Mouse (Mus musculus) E14TG2a.4 (cell line): ENCODE results near the gene Rptor.

Experiments
- CTCF ChIP-seq: conservative IDR thresholded peaks from 2 replicates; pipeline ENCODE4 v1.5.1; 2014; ENCODE audit warnings: low read length
- NANOG ChIP-seq: IDR thresholded peaks from 2 replicates; pipeline ENCODE4 v1.6.1; 2014; ENCODE audit warnings: borderline replicate concordance, low read length, mixed read lengths
- POU5F1 ChIP-seq: IDR thresholded peaks from 2 replicates; pipeline ENCODE4 v1.6.1; 2014; ENCODE audit warnings: low read length, borderline replicate concordance

DNA sequence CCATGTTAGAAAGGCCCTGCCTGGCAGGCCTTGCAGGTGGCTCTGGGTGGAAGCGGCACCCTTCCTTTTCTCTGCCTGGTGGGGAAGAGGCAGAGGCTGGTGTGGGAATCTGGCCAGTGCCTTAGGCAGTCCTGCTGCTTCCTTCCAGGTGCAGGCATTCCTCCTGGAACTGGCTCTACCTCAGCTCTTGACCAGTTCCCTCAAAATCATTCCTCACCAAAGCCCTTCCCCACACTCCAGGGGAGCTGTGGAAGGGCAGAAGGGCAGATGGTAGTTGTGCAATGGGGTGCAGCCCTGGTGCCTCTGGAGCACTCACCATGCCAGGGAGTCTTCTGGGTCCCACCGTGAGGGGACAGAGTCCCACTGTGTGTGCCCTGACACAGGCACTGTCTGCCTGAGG lies 333.8 kb downstream of the Rptor start:
- TF ChIP-seq CTCF (no peak), POU5F1 (no peak), NANOG (no peak)
